In the genomic region with DNA sequence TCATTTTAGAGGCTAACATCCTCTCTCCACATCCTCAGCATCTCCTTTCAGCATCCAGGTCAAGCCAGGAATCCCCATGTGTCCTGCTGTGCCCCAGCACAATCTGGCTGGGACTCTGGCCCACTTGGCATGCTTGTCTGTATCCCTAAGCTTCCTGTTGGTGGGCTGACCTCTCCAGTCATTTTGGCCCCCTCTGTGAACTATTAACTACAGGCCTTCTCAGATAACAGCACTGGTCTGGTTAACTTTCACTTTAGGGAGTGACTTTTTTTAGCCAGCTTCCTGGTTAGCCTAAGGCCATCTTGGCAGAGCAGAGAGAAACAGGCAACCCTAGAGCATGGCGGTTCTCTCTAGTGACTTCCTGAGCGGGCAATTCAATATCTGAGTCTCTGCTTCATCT, we compare ENCODE assay signal across 9 mouse cellular contexts.
DNase-seq lines count a peak whose midpoint lies in the region; ATAC-seq and TF ChIP-seq lines count a peak whose summit lies in the region.
"Had no signal": no experiment of that assay in that cellular context is flagged by ENCODE, and none has a peak within 500 bp of the region (broad histone marks: within the 10 kb centered on the region; RNA-seq: fewer than 3 reads in every experiment).

No protein-coding gene starts in this region.

- H3K27me3 ChIP-seq in liver, postnatal 0 days (ENCODE audit: insufficient read depth, low read length) = no peaks in the 10 kb centered on the region
- H3K27me3 ChIP-seq in hindbrain, embryonic 12.5 days = no peaks in the 10 kb centered on the region

- no peak for TF ChIP-seq EP300 in liver, postnatal 0 days (IDR thresholded peaks at IDR 0.05; ENCODE audit: low read depth)

- DNase-seq in gastrocnemius, postnatal 14 days = peak; percentile 59
- DNase-seq in gastrocnemius, postnatal 4 days (ENCODE audit: low spot score in 2 of 2) = no peak
- DNase-seq in adipocyte (ENCODE audit: low spot score) = peak; percentile 48
- peak; percentile 10 for DNase-seq in kidney, adult 18-20 months
- DNase-seq in liver, postnatal 0 days = no peak
- DNase-seq in B cell, adult 2 months = no peak
- DNase-seq in right cerebral cortex, postnatal 25 days = no peak

- WGBS in liver, postnatal 0 days (ENCODE audit: insufficient replicate concordance) = 59% methylated on average over 2 of the region's 2 CpGs
- WGBS in hindbrain, embryonic 12.5 days = 81% methylated on average over 2 of the region's 2 CpGs

- TF ChIP-seq CTCF in liver, postnatal 0 days (IDR thresholded peaks at IDR 0.05; ENCODE audit: low read depth) = no peak

- no peaks in the 10 kb centered on the region for H3K9me3 ChIP-seq in liver, postnatal 0 days (ENCODE audit: low read length)
- no peaks in the 10 kb centered on the region for H3K9me3 ChIP-seq in hindbrain, embryonic 12.5 days (replicated peaks)
- H3K9me3 ChIP-seq: hindbrain, embryonic 10.5 days had no signal

- peak; percentile 18; the same call in 1 of the 2 replicates for ATAC-seq in liver, postnatal 0 days
- no peak for ATAC-seq in hindbrain, embryonic 12.5 days (ENCODE audit: low FRiP score)

- H3K36me3 ChIP-seq in liver, postnatal 0 days (replicated peaks; ENCODE audit: insufficient read depth, low read length) = peaks cover 7% of the 10 kb centered on the region
- no peaks in the 10 kb centered on the region for H3K36me3 ChIP-seq in hindbrain, embryonic 12.5 days

- H3K4me2 ChIP-seq in liver, postnatal 0 days (ENCODE audit: low read depth, low read length) = no peak overlapping the region
- no peak overlapping the region for H3K4me2 ChIP-seq in hindbrain, embryonic 12.5 days (replicated peaks)

- H3K27ac ChIP-seq in liver, postnatal 0 days (ENCODE audit: low read depth) = peak overlapping the region; percentile 48; the same call in 1 of the 2 replicates
- H3K27ac ChIP-seq in hindbrain, embryonic 12.5 days = no peak overlapping the region
- H3K27ac ChIP-seq: hindbrain, embryonic 10.5 days had no signal

- intact Hi-C loops in gastrocnemius, postnatal 14 days (cut with DNase I; ENCODE audit: low total_unique reads) = no loop called here

- H3K9ac ChIP-seq in liver, postnatal 0 days (replicated peaks) = no peak overlapping the region
- H3K9ac ChIP-seq in hindbrain, embryonic 12.5 days = no peak overlapping the region

- H3K4me3 ChIP-seq in liver, postnatal 0 days (ENCODE audit: low read depth, low read length) = no peak overlapping the region
- no peak overlapping the region for H3K4me3 ChIP-seq in hindbrain, embryonic 12.5 days
- H3K4me3 ChIP-seq: hindbrain, embryonic 10.5 days had no signal

- peaks cover 7% of the 10 kb centered on the region; the same call in 1 of the 2 replicates for H3K4me1 ChIP-seq in liver, postnatal 0 days (ENCODE audit: insufficient read depth)
- 0 out of 2 replicates have a peak, but pooled peaks cover 2% of the 10 kb centered on the region for H3K4me1 ChIP-seq in hindbrain, embryonic 12.5 days

Comparison
In these comparisons a context has a peak if more than half of its experiments do, and no peak if none do; other contexts are left out.
1. DNase-seq: peak in gastrocnemius, postnatal 14 days (single experiment), adipocyte (single experiment) and kidney, adult 18-20 months (single experiment); none in gastrocnemius, postnatal 4 days (0 of 2), liver, postnatal 0 days (single experiment), B cell, adult 2 months (0 of 2) and right cerebral cortex, postnatal 25 days (single experiment).